Mouse (Mus musculus) T-cell, adult 2 months (primary cell): ENCODE measurements around the gene 4930404N11Rik.

Experiments used
- DNase-seq: peaks from one replicate; pipeline ENCODE4 v3.0.0; 2022; ENCODE audit warnings: low spot score

Gene 4930404N11Rik

DNA sequence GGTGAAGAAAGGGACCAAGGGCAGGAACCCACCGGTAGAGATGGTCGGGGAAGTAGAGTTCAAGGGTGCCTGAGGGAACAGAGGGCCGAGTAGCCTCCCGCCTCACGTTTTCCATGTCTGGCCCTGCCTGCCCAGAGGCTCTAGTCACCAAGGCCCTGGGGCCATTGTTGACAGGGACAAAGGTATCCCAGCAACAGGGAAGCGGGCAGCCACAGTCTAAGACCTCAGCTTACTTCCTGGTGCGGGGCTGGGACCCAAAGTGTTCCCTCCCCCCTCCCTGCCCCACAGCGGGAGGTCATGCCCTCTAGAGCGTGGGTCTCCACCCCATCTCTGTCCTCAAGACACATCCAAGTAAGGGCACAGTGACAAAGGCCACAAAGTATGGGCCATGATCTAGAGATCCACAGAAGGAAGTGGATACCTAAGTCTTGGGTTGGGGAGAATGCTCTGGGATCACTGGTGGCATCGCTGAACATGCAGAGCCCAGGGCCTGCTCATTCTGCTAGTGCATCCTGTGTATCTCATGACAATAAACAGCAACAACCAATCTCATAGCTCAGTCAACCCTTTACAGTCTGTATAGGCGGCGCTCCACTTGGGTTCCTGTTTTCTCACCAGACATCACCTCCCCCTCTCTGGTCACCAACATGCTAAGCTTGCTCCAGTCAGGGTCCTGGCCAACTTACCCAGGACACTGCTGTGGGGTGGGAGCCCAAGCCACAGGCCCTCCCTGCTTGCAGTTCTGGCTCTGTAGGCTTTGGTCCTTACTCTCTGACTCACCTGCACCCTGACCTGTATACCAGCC is at the start of gene 4930404N11Rik:
Gene 4930404N11Rik (minus strand): TSS at position 145 of the 805 bp plus-strand sequence.
- no peak for DNase-seq

DNA sequence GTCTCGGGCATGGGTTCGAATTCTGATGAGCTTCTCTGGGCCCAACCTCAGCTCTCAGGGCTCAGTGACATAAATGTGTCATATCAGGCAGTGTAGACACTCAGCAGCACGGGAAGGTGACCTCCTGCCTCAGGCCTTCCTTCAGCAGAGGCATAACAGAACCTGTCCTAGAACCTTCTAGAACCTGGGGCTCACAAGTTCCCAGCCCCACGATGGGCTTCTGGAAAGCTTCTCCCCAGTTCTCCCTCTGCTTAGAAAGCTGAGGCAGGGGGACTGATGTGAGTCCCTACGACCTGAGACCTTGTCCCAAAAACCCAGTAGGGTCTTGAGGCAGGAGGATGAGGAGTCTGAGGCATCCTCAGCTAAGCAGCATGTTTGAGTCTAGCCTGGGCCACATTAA is 49.5 kb upstream of the 4930404N11Rik start:
- DNase-seq, result no peak

DNA sequence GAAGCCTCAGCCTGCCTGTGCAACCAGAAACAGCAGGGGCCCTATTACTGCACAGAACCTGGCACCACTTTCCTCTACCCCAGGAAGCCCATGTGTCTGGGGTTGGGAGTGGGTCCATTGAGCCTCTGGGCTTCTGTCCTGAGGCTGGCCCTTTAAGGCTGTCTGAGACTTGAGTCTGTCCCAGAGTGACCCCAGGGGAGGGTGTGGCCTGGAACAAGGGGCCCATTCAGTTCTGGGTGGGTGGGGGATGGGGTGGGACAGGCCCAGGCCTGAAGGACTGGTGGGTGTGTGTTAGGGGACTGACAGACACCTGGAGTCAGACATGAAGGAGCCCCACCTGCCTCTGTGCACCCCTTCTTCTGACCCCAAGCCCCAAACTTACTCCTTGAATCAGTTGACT is 49.1 kb upstream of the 4930404N11Rik start:
- DNase-seq, result no peak

DNA sequence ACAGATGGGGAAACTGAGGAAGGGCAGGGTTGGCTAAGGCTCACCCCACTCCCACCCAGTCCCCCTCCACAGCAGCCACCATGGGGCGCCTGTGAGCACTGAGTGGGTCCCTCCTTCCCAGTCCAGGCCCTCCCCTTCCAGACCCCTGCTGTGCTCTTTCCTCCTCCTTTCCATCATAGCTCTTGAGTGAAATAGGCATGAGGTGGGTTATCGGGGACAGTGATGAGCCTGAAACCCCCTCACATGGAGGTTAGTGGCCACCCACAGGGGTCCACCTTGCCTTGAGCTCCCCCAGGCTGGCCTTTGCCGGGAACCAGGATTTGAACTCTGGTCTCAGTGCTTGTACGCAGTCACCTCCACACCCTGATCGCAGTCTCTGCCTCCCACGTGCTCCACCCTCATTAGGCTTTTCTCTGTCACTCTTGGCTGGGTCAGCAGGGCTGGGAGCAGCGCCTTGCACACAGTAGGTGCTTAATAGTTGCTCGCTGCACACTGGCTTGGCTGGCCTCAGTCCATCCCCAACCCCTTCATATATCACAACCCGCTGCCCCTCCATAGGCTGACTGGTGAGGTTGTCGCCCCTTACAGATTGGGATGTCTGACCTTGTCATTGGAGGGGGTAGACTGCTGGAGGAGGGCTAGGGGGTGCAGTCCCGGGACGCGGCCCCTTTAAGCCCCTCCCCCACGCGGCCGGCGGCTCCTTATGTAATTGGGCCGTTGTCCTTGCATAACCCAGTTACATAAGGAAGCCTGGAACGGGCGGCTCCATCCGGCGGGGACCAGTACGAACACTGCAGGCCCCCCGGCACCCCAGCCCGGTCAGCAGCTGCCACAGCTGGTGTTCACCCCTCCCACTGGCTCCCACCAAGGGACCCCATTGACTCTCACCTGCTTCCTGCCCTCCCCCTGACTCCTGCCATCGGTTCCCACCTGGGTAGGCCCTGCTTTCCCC is 48.0 kb upstream of the 4930404N11Rik start:
- DNase-seq, result no peak

DNA sequence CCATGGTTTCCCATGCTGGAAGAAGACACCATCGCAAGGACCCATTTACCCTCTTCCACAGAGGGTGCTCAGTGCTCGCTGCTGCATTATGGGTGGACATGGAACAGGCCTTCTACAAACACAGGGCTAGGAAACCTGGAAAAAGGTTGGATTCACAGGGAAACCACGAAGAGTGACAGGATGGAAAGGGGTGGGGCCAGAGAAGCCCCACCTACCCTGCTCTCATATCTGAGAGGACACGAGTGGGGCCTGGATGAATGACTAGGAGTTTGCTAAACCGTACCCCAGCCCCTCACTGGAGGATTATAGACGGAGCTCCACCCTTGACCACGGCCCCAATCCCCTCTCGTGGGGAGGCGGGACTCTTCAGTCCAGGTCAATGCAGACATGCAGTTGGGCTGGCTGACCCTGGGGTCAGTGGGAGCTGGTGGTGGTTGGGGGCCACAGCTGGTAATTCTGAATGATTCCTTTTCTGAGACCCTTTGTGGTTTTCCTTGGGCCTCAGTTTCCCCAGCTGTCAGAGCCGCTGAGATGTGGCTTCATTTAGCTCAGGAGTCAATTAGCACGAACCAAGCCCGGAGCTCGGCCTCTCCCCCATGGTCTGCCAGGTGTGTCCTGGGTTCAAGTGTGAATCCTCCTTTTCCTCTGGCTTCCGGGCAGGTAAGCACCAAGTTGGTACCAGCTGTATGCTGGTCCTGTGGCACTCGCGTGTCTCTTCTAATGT is 47.1 kb upstream of the 4930404N11Rik start:
- DNase-seq, result no peak

DNA sequence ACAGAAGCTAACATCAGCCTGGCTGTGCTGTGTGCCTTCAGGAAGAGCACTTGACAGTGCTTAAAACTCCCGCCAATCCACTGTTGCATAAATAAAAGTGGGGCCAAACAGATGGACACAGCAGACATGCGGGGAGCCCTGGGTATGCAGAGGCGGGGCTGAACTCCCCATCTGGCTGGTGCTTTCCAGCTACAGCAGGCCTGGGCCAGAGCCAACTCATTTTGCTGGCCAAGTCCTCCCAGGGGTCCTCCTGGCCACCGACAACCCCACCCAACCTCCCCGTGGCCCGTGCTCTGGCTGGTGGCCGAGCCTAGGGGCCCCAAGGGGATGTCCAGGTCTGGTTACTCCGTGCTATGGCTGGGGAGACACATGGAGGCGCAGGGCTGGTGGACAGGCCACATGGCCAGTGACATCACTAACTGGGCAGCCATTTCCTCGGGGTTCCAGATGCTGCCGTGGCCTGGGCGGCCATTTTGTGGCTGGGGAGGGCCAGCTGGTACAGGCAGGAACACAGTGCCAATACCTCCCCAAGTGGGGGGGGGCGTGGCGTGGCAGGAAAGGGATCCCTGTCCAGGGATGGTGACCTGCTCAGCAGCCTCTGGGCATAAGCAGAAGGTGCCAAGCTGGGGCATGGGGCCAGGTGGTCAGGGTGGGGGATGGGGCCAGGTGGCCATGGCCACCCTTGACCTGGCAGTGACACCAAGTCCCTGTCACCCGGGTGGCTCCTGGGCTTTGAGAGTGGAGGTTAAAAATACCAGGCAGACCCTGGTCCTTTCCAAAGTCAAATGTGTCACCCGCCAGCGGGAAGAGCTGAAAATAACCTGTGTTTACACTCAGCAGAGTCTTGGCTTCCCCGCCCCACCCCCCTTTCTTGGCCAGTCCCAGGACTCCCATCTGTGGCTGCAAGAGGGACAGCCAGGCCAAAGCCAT is 46.1 kb upstream of the 4930404N11Rik start:
- DNase-seq, result no peak

DNA sequence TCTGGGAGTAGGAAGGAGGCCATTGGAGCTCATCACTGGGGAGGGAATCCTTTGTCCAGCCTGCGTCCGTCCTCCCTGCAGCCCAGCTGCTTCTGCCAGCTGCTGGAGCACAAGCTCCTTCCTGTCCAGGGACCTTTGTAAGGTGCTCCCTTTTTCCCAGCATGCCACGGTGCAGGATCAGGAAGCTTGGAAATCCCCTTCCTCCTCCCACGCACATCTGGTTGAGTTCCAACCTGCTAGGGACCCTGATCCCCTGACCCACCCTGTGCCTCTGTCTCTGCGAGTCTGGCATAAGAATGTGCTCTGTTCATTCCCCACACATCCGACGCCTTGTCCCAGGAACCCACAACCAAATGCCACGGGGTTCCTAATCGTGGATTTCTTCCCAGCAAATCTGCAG is 45.4 kb upstream of the 4930404N11Rik start:
- no peak for DNase-seq

DNA sequence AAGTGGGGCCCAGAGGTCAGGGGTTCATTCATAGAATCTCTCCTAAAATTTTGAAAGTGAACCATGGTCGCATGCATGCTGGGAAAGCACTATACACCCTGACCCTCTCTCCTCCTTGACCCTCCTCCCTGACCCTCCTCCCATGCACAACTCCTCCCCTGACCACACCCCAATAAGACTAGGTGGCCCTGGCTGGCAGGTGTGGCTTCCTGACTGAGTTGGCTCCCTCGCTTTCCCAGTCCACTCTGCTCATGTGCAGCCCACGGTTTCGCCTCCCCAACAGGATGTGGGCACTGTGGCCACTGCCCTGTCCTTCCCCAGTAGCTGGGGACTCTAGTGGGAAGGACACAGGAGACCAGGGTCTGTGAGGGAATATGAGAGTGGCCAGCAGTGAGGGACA is 44.7 kb upstream of the 4930404N11Rik start:
- DNase-seq, result no peak

DNA sequence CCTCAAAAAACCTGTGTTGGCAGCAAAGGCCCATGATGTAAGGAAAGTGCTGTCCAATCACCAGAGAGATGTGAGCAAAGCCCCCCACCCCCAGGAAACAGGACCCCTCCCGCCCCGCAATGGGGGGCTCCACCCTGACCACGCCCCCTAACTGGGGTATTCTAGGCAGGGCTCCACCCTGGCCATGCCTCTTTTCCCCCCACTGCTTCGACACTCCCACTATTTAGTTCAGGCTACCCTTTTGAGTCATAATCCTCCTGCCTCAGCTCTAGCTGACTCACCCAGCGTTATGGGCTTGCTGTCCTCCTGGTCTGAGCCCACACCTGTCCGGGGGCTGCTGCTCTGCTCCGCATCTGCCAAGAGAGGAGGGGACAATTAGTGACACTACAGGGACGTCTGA is 43.7 kb upstream of the 4930404N11Rik start:
- no peak for DNase-seq

DNA sequence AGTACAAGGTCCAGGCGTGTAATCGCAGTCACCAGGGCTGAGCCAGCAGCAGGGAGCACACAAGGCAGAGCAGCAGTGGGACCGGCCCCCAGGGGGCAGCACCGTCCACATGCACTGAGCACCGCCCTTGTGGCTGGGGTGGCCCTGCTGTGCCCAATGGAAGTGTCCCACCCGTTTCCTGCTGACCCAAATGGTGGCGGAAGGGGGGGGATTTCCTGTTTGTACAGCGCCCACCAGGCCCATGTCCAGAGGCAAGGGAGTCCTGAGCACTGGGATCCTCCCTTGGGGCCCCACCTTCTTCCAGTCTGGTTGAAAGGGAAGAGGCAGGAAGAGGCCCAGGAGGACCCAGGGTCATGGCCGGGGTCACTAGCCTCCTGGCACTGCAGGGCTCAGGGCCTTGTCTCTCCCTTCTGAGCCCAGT is 43.3 kb upstream of the 4930404N11Rik start:
- peak; percentile 62 for DNase-seq

DNA sequence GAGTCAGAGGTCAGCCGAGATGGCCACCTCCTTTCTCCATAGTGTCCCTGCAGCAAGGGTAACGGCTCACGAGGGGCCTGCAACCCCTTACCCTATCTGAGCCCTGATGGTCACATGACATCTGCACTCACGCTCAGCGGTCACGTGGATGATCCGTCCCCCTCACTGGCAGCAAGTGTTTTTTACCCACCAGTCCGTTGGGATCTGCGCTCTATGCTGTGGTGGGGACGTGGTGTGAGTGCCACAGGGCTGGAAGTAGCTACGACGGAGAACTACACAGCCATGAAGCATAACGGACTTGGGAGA is 42.8 kb upstream of the 4930404N11Rik start:
- DNase-seq, result no peak

DNA sequence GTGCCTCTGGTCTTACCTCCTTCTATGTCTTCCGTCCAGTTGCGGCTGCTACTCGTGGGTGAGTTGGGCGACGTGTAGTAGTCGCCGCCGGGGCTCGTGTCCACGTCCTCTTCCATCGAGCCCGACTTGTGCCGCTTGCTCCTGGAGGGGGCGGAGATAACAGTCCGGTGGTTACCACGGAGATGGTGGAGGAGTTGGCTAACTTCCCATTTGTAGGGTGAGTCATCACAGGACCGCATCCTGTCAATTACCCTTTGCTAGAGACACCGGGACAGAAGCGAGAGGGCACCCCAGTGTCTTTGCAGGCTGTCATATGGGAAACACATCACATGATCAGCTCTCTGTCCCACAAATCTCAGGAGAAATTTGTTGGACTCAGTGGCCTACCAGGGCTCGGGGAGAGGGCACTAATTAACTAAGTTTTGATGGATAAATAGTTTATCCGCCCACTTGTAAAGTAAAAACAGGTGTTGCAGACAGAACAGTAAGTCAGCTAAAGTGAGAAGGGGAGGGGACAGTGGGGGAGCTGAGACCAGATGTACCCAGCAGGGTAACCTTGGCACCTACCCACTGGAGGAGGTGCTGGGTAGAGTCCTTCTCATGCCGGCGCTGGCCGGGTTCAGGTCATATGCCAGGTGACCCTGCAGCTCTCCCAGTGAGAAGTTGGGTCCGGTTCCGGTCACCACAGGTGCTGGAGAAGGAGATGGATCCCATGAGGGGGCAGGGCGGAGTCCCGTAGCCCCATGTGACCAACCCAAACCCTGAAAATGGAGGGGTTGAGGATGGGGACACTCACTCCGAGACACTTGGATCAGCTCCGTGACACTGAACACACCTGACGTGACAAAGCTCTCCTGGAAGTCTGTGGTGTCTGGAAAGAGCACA is 42.2 kb upstream of the 4930404N11Rik start:
- DNase-seq, result peak; percentile 67

DNA sequence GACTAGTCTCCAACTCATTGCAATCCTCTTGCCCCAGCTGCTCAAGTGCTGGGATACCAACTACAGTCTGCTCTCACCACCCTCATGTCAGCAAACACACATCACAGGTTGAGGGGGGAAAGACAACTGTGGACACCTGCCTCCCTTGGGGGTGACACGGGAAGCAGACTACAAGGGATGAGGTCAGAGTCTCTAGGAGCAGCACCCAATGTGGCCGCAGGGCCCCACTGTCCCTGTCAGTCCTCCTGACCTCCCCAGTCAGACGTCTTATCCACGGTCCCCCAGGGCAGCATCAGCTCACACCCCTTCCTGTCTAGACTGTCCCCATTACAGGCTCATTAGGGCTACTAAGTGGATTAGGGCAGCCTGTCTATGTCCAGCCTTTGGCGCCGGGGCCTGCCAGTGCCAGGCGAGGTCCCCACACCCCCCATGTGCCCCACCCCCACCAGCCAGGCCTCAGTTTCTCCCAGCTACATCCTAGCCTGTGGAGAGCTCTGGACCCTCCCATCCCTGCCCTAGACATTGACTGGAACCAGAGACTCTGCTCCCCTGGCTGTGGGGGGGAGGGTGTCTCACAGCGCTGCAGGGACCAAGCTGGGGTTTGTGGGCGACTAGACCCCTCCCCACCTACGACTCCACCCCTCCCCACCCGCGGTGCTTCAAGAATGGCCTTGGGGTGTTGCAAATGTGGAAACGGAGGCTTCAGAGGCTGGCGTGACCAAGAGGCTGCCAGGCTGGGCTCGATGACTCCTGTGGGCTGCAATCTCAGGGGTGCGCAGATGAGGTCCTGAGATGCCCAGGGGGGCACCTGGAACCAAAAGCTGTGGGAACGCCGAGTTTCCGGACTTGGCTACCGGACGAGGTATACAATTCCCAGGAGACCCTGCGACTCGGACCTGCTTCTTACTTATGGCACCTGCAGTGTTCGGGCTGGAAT is 41.2 kb upstream of the 4930404N11Rik start:
- no peak for DNase-seq

DNA sequence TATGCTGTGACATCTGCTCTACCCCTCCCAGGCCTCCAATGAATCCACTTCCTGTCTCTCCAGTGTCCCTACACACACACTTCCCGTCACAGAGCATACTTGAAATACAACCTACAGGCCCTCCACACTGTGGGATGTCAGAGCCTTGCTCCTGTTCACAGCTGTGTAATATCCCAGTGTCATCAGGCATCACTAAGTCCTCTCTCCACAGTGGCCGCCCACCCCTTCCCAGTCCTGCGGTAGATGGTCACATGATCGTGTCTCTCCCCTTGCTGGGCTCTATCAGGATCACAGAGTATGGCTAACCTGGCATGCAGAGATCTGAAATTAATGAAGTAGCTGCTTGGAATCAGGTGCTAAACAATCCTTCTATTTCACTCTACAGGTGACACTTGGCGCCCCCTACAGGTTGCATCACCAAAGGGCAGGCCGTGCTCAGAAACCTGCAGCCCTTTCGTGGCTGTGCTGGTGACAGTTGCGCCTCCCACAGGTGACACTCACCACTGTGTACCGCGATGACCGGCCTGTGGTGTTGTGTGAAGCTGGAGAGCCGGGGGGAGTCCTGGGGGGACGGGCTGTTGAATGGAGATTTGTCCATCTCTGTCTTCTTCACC is 40.1 kb upstream of the 4930404N11Rik start:
- DNase-seq, result peak; percentile 70

DNA sequence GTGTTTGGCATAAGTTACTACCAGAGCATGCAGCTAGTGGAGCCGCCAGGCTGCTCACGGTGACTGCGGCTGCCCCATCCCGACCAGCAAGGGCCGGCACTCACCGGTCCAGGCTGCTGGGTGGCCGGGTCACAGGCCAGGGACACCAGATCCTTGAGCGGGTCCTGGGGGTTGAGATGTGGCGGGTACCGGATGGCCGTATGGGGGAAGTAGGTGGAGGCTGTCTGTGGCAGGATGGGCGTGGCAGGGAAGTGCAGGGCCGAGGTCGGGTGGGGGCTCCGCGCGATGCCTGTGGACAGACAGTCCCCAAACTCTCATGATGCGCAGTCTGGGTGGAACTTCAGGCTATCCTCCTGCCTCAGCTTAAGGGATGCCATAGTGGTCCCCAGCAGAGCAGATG is 39.1 kb upstream of the 4930404N11Rik start:
- peak; percentile 29 for DNase-seq

DNA sequence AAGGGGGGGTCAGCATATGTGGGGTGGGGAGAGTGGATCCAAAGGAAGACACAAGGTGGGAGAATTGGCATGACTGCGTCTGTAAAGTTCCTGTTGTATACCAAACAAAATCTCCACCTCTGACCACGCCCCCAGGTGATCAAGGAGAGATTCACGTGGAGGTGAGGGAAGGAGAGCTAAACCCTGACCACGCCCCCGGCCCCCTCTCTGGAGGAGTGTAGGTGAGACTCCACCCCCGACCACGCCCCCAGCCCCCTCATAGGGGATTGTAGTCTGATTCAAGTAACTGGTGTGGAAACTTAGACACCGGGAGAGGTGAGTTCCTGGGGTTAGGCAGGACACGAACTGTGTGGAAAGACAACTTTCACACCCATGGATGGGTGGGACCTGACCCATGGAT is 38.5 kb upstream of the 4930404N11Rik start:
- no peak for DNase-seq

DNA sequence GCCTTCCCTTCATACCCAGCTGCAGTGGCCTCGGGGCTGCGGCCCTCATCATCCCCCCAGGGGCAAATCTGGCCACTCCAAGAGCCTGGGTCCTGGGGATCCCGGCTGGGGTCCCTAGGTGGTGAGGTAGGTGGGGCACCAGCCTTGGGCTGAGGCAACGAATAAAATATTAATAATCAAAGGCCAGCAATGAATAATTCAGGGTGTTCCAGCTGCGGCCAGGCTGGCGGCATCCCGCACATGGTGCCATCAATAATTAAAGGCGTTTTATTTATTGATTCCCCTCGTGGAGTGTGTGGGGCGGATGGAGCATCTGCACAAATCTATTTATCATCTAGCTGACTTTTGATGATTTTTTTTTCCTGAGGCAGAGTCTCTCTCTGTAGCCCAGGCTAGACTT is 37.9 kb upstream of the 4930404N11Rik start:
- no peak for DNase-seq

DNA sequence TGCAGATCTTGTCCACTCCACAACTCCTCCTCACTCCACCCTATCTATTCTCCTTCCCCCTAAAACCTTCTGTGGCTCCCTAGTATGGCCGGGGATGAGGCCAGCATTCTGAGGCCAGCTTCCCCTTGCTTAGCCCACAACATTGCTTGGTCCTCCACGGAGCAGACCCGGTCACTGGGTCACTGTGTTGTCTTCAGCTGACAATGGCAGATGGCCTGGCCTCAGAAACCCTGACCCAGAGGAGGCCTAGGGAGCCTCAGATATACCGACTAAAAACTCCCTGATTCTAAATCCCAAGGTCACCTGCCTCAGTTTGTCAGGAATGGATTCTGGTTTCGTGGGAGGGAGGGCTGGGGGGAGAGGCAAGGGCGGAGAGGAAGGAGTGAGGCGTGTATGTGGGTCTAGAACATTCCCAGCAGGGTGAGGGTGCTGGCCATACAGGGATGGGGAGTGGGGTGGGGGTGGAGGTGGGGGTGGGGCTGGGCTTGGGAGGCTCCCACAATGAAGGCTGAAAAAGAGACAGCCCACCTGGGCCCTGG is 36.7 kb upstream of the 4930404N11Rik start:
- DNase-seq, result no peak
